13 mouse cellular contexts compared by ENCODE assay signal in genomic region chr14:11895486-11895885, GRCm38 (mm10).
A peak's percentile ranks its signal among the peaks of the same experiment; 100 is the strongest.
DNase-seq lines count a peak whose midpoint lies in the region; ATAC-seq and TF ChIP-seq lines count a peak whose summit lies in the region.
"Had no signal": no experiment of that assay in that cellular context is flagged by ENCODE, and none has a peak within 500 bp of the region (broad histone marks: within the 10 kb centered on the region; RNA-seq: fewer than 3 reads in every experiment).

No protein-coding gene starts in this region.

- peak; percentile 50 for ATAC-seq in forebrain, postnatal 0 days
- ATAC-seq in forebrain, embryonic 11.5 days (replicated peaks; ENCODE audit: low FRiP score): no peak
- no peak for ATAC-seq in monocyte, adult 5-6 weeks (replicated peaks; ENCODE audit: insufficient number of reproducible peaks, low FRiP score, low TSS enrichment, poor library complexity, severe bottlenecking)
- ATAC-seq: midbrain, embryonic 15.5 days had no signal

- H3K9me3 ChIP-seq in forebrain, postnatal 0 days (ENCODE audit: low read length): no peaks in the 10 kb centered on the region
- H3K9me3 ChIP-seq in forebrain, embryonic 11.5 days (ENCODE audit: control insufficient read depth, low read length): no peaks in the 10 kb centered on the region
- H3K9me3 ChIP-seq: liver, embryonic 13.5 days; midbrain, embryonic 15.5 days; neural tube, embryonic 12.5 days had no signal

- no peak for TF ChIP-seq CTCF in forebrain, postnatal 0 days (IDR thresholded peaks at IDR 0.05; ENCODE audit: low read depth)

- no peaks in the 10 kb centered on the region; the same call in 1 of the 2 replicates for H3K4me1 ChIP-seq in forebrain, postnatal 0 days (ENCODE audit: insufficient read depth)
- H3K4me1 ChIP-seq in forebrain, embryonic 11.5 days (replicated peaks; ENCODE audit: control insufficient read depth, insufficient read depth, low read length): no peaks in the 10 kb centered on the region
- H3K4me1 ChIP-seq: liver, embryonic 13.5 days; midbrain, embryonic 15.5 days; neural tube, embryonic 12.5 days had no signal

- no peaks in the 10 kb centered on the region for H3K27me3 ChIP-seq in forebrain, postnatal 0 days (ENCODE audit: insufficient read depth, low read length)
- no peaks in the 10 kb centered on the region for H3K27me3 ChIP-seq in forebrain, embryonic 11.5 days (ENCODE audit: control insufficient read depth, insufficient read depth, low read length)
- H3K27me3 ChIP-seq: liver, embryonic 13.5 days; midbrain, embryonic 15.5 days; neural tube, embryonic 12.5 days had no signal

- DNase-seq in forebrain, postnatal 0 days: peak; percentile 35
- DNase-seq in forebrain, embryonic 11.5 days (ENCODE audit: low spot score): no peak
- DNase-seq in layer of hippocampus, adult 9-10 months (ENCODE audit: low spot score): peak; percentile 26
- DNase-seq in layer of hippocampus, postnatal 25 days (ENCODE audit: extremely low spot score in 1 of 2, low spot score in 1 of 2): no peak
- peak; percentile 14 to 29 for DNase-seq in frontal cortex, postnatal 25 days (ENCODE audit: low spot score in 2 of 2)
- DNase-seq in right cerebral cortex, postnatal 10 days (ENCODE audit: low spot score in 2 of 2): peak; percentile 58 to 69
- no peak for DNase-seq in urinary bladder, adult 18-20 months (ENCODE audit: low spot score in 2 of 2)
- DNase-seq: adrenal gland, postnatal 36 days; cerebellum, adult 2 months; liver, embryonic 13.5 days had no signal

- H3K27ac ChIP-seq in forebrain, postnatal 0 days (ENCODE audit: low read depth, low read length): no peak overlapping the region
- H3K27ac ChIP-seq in forebrain, embryonic 11.5 days (ENCODE audit: low read depth, low read length): no peak overlapping the region
- H3K27ac ChIP-seq: liver, embryonic 13.5 days; midbrain, embryonic 15.5 days; neural tube, embryonic 12.5 days had no signal

- no peak overlapping the region for H3K9ac ChIP-seq in forebrain, postnatal 0 days
- H3K9ac ChIP-seq in forebrain, embryonic 11.5 days (ENCODE audit: low read length): no peak overlapping the region
- H3K9ac ChIP-seq: liver, embryonic 13.5 days; midbrain, embryonic 15.5 days; neural tube, embryonic 12.5 days had no signal

- no peak overlapping the region for H3K4me3 ChIP-seq in forebrain, postnatal 0 days (ENCODE audit: low read depth, low read length)
- H3K4me3 ChIP-seq in forebrain, embryonic 11.5 days (ENCODE audit: low read depth, low read length): no peak overlapping the region
- H3K4me3 ChIP-seq: liver, embryonic 13.5 days; midbrain, embryonic 15.5 days; neural tube, embryonic 12.5 days had no signal

- WGBS in forebrain, postnatal 0 days: 61% methylated on average over 13 of the region's 13 CpGs
- 89% methylated on average over 13 of the region's 13 CpGs for WGBS in forebrain, embryonic 11.5 days

- no peaks in the 10 kb centered on the region for H3K36me3 ChIP-seq in forebrain, postnatal 0 days (ENCODE audit: insufficient read depth)
- H3K36me3 ChIP-seq in forebrain, embryonic 11.5 days (ENCODE audit: control insufficient read depth, insufficient read depth, low read length): no peaks in the 10 kb centered on the region
- H3K36me3 ChIP-seq: liver, embryonic 13.5 days; midbrain, embryonic 15.5 days; neural tube, embryonic 12.5 days had no signal

- H3K4me2 ChIP-seq in forebrain, postnatal 0 days (ENCODE audit: low read depth): no peak overlapping the region
- no peak overlapping the region for H3K4me2 ChIP-seq in forebrain, embryonic 11.5 days (ENCODE audit: low read depth, low read length, severe bottlenecking)
- H3K4me2 ChIP-seq: liver, embryonic 13.5 days; midbrain, embryonic 15.5 days; neural tube, embryonic 12.5 days had no signal

Comparison
In these comparisons a context has a peak if more than half of its experiments do, and no peak if none do; other contexts are left out.
1. DNase-seq: peak in forebrain, postnatal 0 days (single experiment), layer of hippocampus, adult 9-10 months (single experiment), frontal cortex, postnatal 25 days (2 of 2) and right cerebral cortex, postnatal 10 days (2 of 2); none in forebrain, embryonic 11.5 days (single experiment), layer of hippocampus, postnatal 25 days (0 of 2) and urinary bladder, adult 18-20 months (0 of 2).